Mouse (Mus musculus) neural tube, embryonic 15.5 days (tissue): ENCODE data around the gene Btn2a2. TPM values are rescaled to one million over a fixed set of nuclear protein-coding genes. Genes with fewer than 3 reads are reported as not detected.

Experiments used
- ATAC-seq: fragments of 200-750 bp; cut with Nextera tagmentation; 2 replicates; pipeline ENCODE4 v1.8.0; 2017; ENCODE audit warnings: mild to moderate bottlenecking, moderate TSS enrichment, moderate library complexity; ENCODE audit not compliant: low FRiP score
- H3K27ac ChIP-seq: fragments of 300-500 bp; sonication (generic); replicated peaks from 2 replicates; pipeline ENCODE4 v1.5.1; 2015; ENCODE audit warnings: mild to moderate bottlenecking, inconsistent platforms
- H3K27me3 ChIP-seq: fragments of 300-500 bp; sonication (generic); replicated peaks from 2 replicates; pipeline ENCODE4 v1.6.1; 2015; ENCODE audit warnings: inconsistent platforms
- H3K36me3 ChIP-seq: fragments of 300-500 bp; sonication (generic); 2 replicates; pipeline ENCODE4 v1.6.1; 2015; ENCODE audit warnings: inconsistent platforms
- H3K4me1 ChIP-seq: fragments of 300-500 bp; sonication (generic); 2 replicates; pipeline ENCODE4 v1.6.1; 2015; ENCODE audit warnings: inconsistent platforms
- H3K4me2 ChIP-seq: fragments of 300-500 bp; sonication (generic); 2 replicates; pipeline ENCODE4 v1.6.1; 2015; ENCODE audit warnings: inconsistent platforms, mild to moderate bottlenecking, moderate library complexity
- H3K4me3 ChIP-seq: fragments of 300-500 bp; sonication (generic); replicated peaks from 2 replicates; pipeline ENCODE4 v1.5.1; 2015; ENCODE audit warnings: mild to moderate bottlenecking, inconsistent platforms
- H3K9ac ChIP-seq: fragments of 300-500 bp; sonication (generic); replicated peaks from 2 replicates; pipeline ENCODE4 v1.6.1; 2015; ENCODE audit warnings: mild to moderate bottlenecking, inconsistent platforms
- H3K9me3 ChIP-seq: fragments of 300-500 bp; sonication (generic); replicated peaks from 2 replicates; pipeline ENCODE4 v1.6.1; 2016; ENCODE audit warnings: inconsistent platforms
- WGBS: fragments of 180-500 bp; shearing (Covaris S2); methylation state at CpG from one replicate; pipeline ENCODE4 v1.1.7; 2015; ENCODE audit warnings: mixed read lengths; 5-methylcytosine and 5-hydroxymethylcytosine counted together
- polyA plus RNA-seq: library from polyadenylated mRNA; unstranded; fragments of >200 nt; fragmentation: Nextera tagmentation; extraction: Ambion mirVana; gene quantifications from 2 replicates; pipeline ENCODE4 v1.2.1, GENCODE M21; 2015

The Btn2a2 gene
- polyA plus RNA-seq, 1 experiment from 2014 or later, result 0.14 TPM

DNA sequence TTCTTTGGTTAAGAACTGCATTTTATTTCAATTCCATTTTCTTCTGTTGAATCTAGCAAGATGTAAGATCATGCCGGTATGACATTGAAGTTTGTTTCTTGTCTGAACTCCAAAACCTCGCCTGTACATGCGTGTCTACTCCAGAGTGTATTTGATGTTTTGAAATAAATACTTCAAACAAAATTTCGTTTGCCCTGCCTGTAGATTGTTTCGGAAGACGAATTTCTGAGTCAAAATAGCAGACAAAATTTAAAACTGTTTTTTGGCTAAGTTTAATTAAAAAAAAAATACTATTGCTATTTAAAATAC lies 29.6 kb upstream of the Btn2a2 start:
- under 1% methylated on average over 6 of the region's 6 CpGs for WGBS

DNA sequence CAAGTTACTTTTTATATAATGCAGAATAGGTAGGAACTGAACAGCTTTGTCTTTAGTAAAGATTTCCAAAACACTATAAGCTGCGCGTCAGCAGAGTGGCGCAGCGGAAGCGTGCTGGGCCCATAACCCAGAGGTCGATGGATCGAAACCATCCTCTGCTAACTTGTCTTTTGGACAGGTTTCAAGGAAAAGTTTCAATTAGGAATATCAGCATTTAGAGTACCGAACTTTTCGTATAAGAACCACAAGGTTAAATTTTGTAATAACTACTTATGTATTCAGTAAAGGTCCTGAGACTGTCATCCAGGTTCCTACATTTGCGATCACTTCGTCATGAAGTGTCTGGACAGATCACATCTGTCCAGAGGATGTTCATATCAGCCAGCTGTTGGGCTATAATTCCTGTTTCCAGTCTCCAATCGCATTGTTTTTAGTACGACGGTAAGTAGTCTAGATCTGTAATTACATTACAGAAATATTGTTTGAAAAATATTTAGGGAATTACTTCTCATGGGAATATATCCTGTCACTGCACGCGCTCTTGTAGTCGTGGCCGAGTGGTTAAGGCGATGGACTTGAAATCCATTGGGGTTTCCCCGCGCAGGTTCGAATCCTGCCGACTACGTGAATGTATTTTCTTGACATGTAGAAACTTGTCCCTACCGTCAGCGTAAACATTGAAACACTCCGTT lies 29.1 kb upstream of the Btn2a2 start:
- peaks cover 13% of the 10 kb centered on the region for H3K4me1 ChIP-seq
- H3K4me3 ChIP-seq, result peak overlapping the region; percentile 49
- no peaks in the 10 kb centered on the region for H3K9me3 ChIP-seq
- H3K27me3 ChIP-seq, result no peaks in the 10 kb centered on the region
- under 1% methylated on average over 27 of the region's 27 CpGs for WGBS
- peak; percentile 92 for ATAC-seq
- peak overlapping the region; percentile 74 for H3K27ac ChIP-seq
- peak overlapping the region; percentile 38 for H3K9ac ChIP-seq
- peak overlapping the region; percentile 85 for H3K4me2 ChIP-seq
- no peaks in the 10 kb centered on the region for H3K36me3 ChIP-seq

More for the DNA sequence above, 29.6 kb upstream of the Btn2a2 start:
- H3K27me3 ChIP-seq, result no peaks in the 10 kb centered on the region
- no peak for ATAC-seq
- no peaks in the 10 kb centered on the region for H3K9me3 ChIP-seq
- H3K27ac ChIP-seq, result no peak overlapping the region; the same call in 1 of the 2 replicates
- no peaks in the 10 kb centered on the region for H3K36me3 ChIP-seq
- H3K4me1 ChIP-seq, result peaks cover 13% of the 10 kb centered on the region
- H3K9ac ChIP-seq, result peak overlapping the region; percentile 29
- H3K4me2 ChIP-seq, result peak overlapping the region; percentile 85
- peak overlapping the region; percentile 49 for H3K4me3 ChIP-seq

DNA sequence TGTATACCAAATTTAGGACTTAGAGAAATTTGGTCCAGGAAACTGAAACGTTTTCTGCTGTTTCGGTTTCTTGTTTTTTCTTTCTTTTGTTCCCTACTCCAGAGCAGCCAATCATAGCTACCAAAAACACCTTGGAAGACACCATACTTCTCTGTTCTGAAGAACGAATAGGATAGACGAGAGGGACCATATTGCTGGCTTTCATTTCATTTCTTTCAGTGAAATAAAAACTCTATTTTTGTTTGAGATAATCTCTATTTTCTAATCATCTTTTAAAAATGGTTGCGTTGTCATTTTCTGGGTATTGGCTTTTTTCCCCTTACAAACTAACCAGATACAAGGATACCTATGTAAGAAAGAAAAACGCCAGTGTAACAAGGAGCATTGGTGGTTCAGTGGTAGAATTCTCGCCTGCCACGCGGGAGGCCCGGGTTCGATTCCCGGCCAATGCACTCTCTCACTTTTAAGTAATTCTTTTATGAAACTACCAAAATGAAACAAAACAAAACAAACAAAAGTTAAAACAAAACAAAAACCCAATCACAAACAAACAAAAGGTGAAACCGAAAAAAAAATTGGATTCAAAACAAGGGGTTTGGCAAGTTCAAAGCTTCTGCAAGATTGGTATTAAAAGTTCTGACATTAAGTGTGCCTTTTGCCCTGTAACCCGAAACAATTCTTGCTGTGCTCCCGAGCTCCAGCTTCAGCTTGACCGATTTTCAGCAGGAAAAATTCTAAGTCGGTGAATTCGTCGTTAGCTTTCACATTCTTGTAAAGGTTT lies 28.4 kb upstream of the Btn2a2 start:
- Histone ChIP-seq H3K4me2 (peak overlapping the region; percentile 85), H3K4me1 (peaks cover 13% of the 10 kb centered on the region), H3K4me3 (peak overlapping the region; percentile 49), H3K9ac (peak overlapping the region; percentile 38), H3K36me3 (no peaks in the 10 kb centered on the region), H3K27me3 (no peaks in the 10 kb centered on the region), H3K9me3 (no peaks in the 10 kb centered on the region), H3K27ac (peak overlapping the region; percentile 74)
- ATAC-seq, result peak; percentile 83
- WGBS, result 0% methylated on average over 19 of the region's 19 CpGs

- peak overlapping the region; percentile 49 for H3K4me3 ChIP-seq
- peak overlapping the region; percentile 40 for H3K9ac ChIP-seq
- no peaks in the 10 kb centered on the region for H3K27me3 ChIP-seq
- no peak for ATAC-seq
- 52% methylated on average over 15 of the region's 15 CpGs for WGBS
- H3K27ac ChIP-seq, result peak overlapping the region; percentile 13; the same call in 1 of the 2 replicates
- H3K4me1 ChIP-seq, result peaks cover 10% of the 10 kb centered on the region
- no peaks in the 10 kb centered on the region for H3K9me3 ChIP-seq
- peak overlapping the region; percentile 85 for H3K4me2 ChIP-seq
- no peaks in the 10 kb centered on the region for H3K36me3 ChIP-seq
These were observed 27.4 kb upstream of the Btn2a2 start for GRCm38 (mm10) chr13:23515826-23516620.

GRCm38 (mm10) chr13:23515281-23515680 lies 26.6 kb upstream of the Btn2a2 start:
- Histone ChIP-seq H3K27me3 (no peaks in the 10 kb centered on the region), H3K4me2 (no peak overlapping the region), H3K9me3 (no peaks in the 10 kb centered on the region), H3K27ac (no peak overlapping the region), H3K4me3 (no peak overlapping the region), H3K4me1 (peaks cover 10% of the 10 kb centered on the region), H3K9ac (no peak overlapping the region), H3K36me3 (no peaks in the 10 kb centered on the region)
- 77% methylated on average over 5 of the region's 5 CpGs for WGBS
- ATAC-seq, result no peak

GRCm38 (mm10) chr13:23513517-23513916 lies 24.9 kb upstream of the Btn2a2 start:
- Histone ChIP-seq H3K36me3 (no peaks in the 10 kb centered on the region), H3K4me2 (no peak overlapping the region), H3K9me3 (no peaks in the 10 kb centered on the region), H3K27ac (no peak overlapping the region), H3K4me1 (peaks cover 8% of the 10 kb centered on the region), H3K4me3 (no peak overlapping the region), H3K27me3 (no peaks in the 10 kb centered on the region), H3K9ac (no peak overlapping the region)
- 86% methylated on average over 1 of the region's 1 CpGs for WGBS
- ATAC-seq, result no peak

- H3K27ac ChIP-seq, result no peak overlapping the region
- H3K9ac ChIP-seq, result no peak overlapping the region
- no peak overlapping the region for H3K4me3 ChIP-seq
- peaks cover 6% of the 10 kb centered on the region for H3K4me1 ChIP-seq
- 0 out of 2 replicates have a peak, but pooled peaks cover 3% of the 10 kb centered on the region for H3K27me3 ChIP-seq
- 46% methylated on average over 1 of the region's 1 CpGs for WGBS
- no peaks in the 10 kb centered on the region for H3K9me3 ChIP-seq
- no peak for ATAC-seq
- no peak overlapping the region for H3K4me2 ChIP-seq
- H3K36me3 ChIP-seq, result no peaks in the 10 kb centered on the region
These were observed 21.5 kb upstream of the Btn2a2 start for GRCm38 (mm10) chr13:23510127-23510526.

- Histone ChIP-seq H3K4me2 (peak overlapping the region; percentile 46; the same call in 1 of the 2 replicates), H3K27ac (no peak overlapping the region), H3K4me1 (peaks cover 6% of the 10 kb centered on the region), H3K4me3 (no peak overlapping the region), H3K9me3 (no peaks in the 10 kb centered on the region), H3K9ac (no peak overlapping the region), H3K27me3 (0 out of 2 replicates have a peak, but pooled peaks cover 3% of the 10 kb centered on the region), H3K36me3 (no peaks in the 10 kb centered on the region)
- 22% methylated on average over 14 of the region's 14 CpGs for WGBS
- no peak for ATAC-seq
These were observed 18.3 kb upstream of the Btn2a2 start for GRCm38 (mm10) chr13:23506819-23507515.

DNA sequence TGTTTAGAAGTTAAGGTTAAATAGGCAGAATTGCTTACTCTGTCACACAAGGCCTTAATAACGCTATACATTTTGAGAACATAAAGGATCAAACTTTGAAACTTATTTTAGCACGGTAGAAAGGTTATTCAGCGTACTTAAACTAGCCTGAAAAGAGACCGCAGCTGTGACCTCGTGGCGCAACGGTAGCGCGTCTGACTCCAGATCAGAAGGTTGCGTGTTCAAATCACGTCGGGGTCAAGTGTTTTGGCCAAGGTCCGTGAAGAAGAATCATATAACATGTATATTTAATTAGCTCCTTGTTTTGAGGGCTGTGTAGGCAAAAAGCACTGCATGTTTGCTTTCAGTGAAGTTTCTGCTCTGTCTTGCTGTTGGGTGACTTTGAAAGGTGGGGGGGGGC lies 17.7 kb upstream of the Btn2a2 start:
- Histone ChIP-seq H3K4me2 (peak overlapping the region; percentile 46), H3K36me3 (no peaks in the 10 kb centered on the region), H3K4me1 (peaks cover 6% of the 10 kb centered on the region), H3K9me3 (no peaks in the 10 kb centered on the region), H3K27ac (no peak overlapping the region), H3K4me3 (no peak overlapping the region), H3K27me3 (0 out of 2 replicates have a peak, but pooled peaks cover 3% of the 10 kb centered on the region), H3K9ac (no peak overlapping the region)
- no peak for ATAC-seq
- WGBS, result 6% methylated on average over 13 of the region's 13 CpGs

DNA sequence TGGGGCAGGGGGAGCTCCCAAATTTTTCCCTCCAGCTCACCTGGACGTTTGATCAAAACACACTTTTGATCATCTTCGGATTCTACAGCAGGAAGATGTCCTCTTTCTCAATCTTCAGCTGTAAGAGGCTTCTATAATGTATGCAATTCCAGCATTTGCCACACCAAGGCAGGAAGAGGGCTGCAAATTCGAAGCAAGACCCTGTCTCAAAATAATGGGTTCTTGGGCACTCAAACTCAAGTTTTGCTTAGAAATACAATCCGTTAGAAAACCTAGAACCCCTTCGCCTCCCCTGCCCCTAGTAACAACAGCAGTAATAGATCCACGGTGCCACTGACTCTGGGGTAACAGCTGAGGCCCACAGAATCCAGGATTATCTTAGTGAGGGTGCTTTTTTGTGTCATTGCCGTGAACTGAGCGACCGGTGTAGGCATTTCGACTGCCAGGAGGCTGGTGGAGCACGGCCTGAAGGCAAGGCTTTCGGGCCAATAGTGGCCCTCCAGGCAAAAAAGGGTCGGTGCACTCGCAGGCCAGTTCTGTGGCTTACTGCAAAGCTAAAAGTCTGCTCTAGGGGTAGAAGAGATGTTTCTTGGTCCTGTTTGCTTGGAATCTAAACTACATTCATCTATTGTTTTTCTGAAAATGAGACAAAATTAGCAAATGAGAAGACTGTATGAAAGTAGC lies 17.1 kb upstream of the Btn2a2 start:
- Histone ChIP-seq H3K9me3 (no peaks in the 10 kb centered on the region), H3K9ac (no peak overlapping the region), H3K36me3 (no peaks in the 10 kb centered on the region), H3K4me2 (peak overlapping the region; percentile 46), H3K27me3 (0 out of 2 replicates have a peak, but pooled peaks cover 3% of the 10 kb centered on the region), H3K4me3 (peak overlapping the region; percentile 17), H3K27ac (no peak overlapping the region), H3K4me1 (peaks cover 6% of the 10 kb centered on the region)
- no peak for ATAC-seq
- WGBS, result 7% methylated on average over 14 of the region's 14 CpGs
